ENCODE assay signal across 8 mouse cellular contexts in genomic region chr2:94246851-94247471, GRCm38 (mm10).
A peak's percentile ranks its signal among the peaks of the same experiment; 100 is the strongest.
DNase-seq lines count a peak whose midpoint lies in the region; ATAC-seq and TF ChIP-seq lines count a peak whose summit lies in the region.

No protein-coding gene starts in this region.

- H3K36me3 ChIP-seq in embryonic facial prominence, embryonic 14.5 days (ENCODE audit: control insufficient read depth, insufficient read depth, low read length) = no peaks in the 10 kb centered on the region
- H3K36me3 ChIP-seq in neural tube, embryonic 13.5 days = no peaks in the 10 kb centered on the region

- no peak overlapping the region for H3K9ac ChIP-seq in embryonic facial prominence, embryonic 14.5 days (ENCODE audit: low read depth, low read length)
- H3K9ac ChIP-seq in neural tube, embryonic 13.5 days = peak overlapping the region; percentile 77

- no peaks in the 10 kb centered on the region for H3K9me3 ChIP-seq in embryonic facial prominence, embryonic 14.5 days (ENCODE audit: control insufficient read depth, low read length)
- no peaks in the 10 kb centered on the region for H3K9me3 ChIP-seq in neural tube, embryonic 13.5 days

- H3K4me2 ChIP-seq in embryonic facial prominence, embryonic 14.5 days (ENCODE audit: low read depth, low read length) = peak overlapping the region; percentile 47
- H3K4me2 ChIP-seq in neural tube, embryonic 13.5 days = peak overlapping the region; percentile 69

- H3K27me3 ChIP-seq in embryonic facial prominence, embryonic 14.5 days (replicated peaks; ENCODE audit: control insufficient read depth, insufficient read depth, low read length) = peaks cover 74% of the 10 kb centered on the region
- peaks cover 67% of the 10 kb centered on the region for H3K27me3 ChIP-seq in neural tube, embryonic 13.5 days

- H3K4me1 ChIP-seq in embryonic facial prominence, embryonic 14.5 days (ENCODE audit: control insufficient read depth, insufficient read depth, low read length) = no peaks in the 10 kb centered on the region
- H3K4me1 ChIP-seq in neural tube, embryonic 13.5 days (replicated peaks) = peaks cover 47% of the 10 kb centered on the region

- TF ChIP-seq CTCF in layer of hippocampus, adult 2 months (conservative IDR thresholded peaks at IDR 0.05) = no peak

- H3K4me3 ChIP-seq in embryonic facial prominence, embryonic 14.5 days (ENCODE audit: low read depth, low read length) = peak overlapping the region; percentile 25; the same call in 1 of the 2 replicates
- peak overlapping the region; percentile 56 for H3K4me3 ChIP-seq in layer of hippocampus, adult 2 months
- H3K4me3 ChIP-seq in neural tube, embryonic 13.5 days = peak overlapping the region; percentile 48

- peak; percentile 67 for DNase-seq in heart, adult 11 months
- no peak for DNase-seq in heart, adult 18-20 months
- peak; percentile 77 for DNase-seq in MN1 (ENCODE audit: low spot score)
- no peak for DNase-seq in embryonic facial prominence, embryonic 14.5 days (ENCODE audit: low spot score)
- DNase-seq in layer of hippocampus, adult 2 months (ENCODE audit: low spot score in 2 of 2) = peak; percentile 69 to 86
- no peak for DNase-seq in thymus, postnatal 14 days
- no peak for DNase-seq in urinary bladder, postnatal 14 days (ENCODE audit: low spot score)

- 1% methylated on average over 26 of the region's 30 CpGs for WGBS in embryonic facial prominence, embryonic 14.5 days
- under 1% methylated on average over 30 of the region's 30 CpGs for WGBS in neural tube, embryonic 13.5 days

- ATAC-seq in embryonic facial prominence, embryonic 14.5 days (ENCODE audit: low read depth) = peak; percentile 58; the same call in 1 of the 2 replicates
- peak; percentile 87 for ATAC-seq in neural tube, embryonic 13.5 days (ENCODE audit: low read depth)

- no peak overlapping the region for H3K27ac ChIP-seq in embryonic facial prominence, embryonic 14.5 days (replicated peaks; ENCODE audit: low read depth, low read length)
- peak overlapping the region; percentile 74 for H3K27ac ChIP-seq in layer of hippocampus, adult 2 months
- H3K27ac ChIP-seq in neural tube, embryonic 13.5 days (replicated peaks) = peak overlapping the region; percentile 96

Comparison
In these comparisons a context has a peak if more than half of its experiments do, and no peak if none do; other contexts are left out.
1. DNase-seq: peak in heart, adult 11 months (single experiment), MN1 (single experiment) and layer of hippocampus, adult 2 months (2 of 2); none in heart, adult 18-20 months (0 of 2), embryonic facial prominence, embryonic 14.5 days (single experiment), thymus, postnatal 14 days (single experiment) and urinary bladder, postnatal 14 days (single experiment).
2. Peak in every context shown above with its lines, with median percentiles within 50 percentile points of each other: H3K4me3 ChIP-seq.